Mouse (Mus musculus) right cerebral cortex, postnatal 10 days (tissue): ENCODE results near the gene Cysrt1.

Experiments
- DNase-seq, 2 experiments: peaks; one replicate each; pipeline ENCODE4 v3.0.0; 2021; ENCODE audit warnings: low spot score in 2 of 2

Gene Cysrt1

GRCm38 (mm10) chr2:25242101-25242506 lies at the start of gene Cysrt1, which contains the start of gene Rnf208:
Gene Cysrt1 (minus strand): TSS chr2:25242452.
Gene Rnf208 (plus strand): TSS chr2:25242255.
- peak; percentile 65 for DNase-seq

DNA sequence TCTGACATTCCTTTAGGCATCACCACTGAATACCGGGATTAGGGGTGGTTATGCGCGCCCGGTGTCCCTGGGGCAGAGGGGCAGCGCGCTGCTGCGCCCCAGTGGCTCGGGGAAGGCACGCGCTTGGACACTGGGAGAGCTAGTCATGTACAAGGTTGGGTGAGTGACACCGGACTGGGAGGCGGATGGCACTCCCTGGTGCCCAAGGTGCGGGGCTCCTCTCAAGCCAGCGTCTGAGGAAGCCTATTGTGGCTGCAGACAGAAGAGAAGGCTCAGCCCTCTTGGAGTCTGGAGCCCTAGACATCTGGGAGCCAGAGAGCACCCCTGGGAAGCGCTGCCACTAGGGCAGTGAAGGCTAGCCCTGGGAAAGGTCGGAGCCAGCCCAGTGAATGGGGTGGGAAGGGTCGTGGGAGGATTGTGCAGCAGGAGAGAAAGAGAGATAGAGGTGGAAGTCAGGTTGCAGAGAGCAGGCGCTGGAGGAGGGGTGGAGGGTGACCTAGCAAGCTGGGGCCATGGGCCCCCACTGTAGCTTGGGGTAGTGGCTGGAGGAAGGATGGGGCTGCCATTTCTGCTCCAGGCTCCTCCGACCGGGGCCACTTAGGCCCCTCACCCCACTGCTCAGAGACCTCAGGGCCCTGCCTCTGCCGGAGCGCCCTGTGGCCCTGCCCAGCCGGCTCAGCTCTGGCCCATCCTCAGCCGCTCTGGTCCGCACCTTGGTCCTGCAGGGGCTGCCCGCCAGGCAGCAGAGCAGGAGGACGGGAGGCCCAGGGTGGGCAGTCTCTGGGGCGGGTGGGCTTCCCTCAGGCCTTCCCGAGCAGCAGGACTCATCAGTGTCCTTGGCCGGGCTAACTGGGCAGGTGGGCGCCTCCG lies 49.2 kb upstream of the Cysrt1 start:
- DNase-seq: no peak

GRCm38 (mm10) chr2:25290816-25291130 lies 48.5 kb upstream of the Cysrt1 start:
- peak; percentile 76 to 82 for DNase-seq

GRCm38 (mm10) chr2:25290101-25290815 lies 48.0 kb upstream of the Cysrt1 start:
- peak; percentile 78 to 81 for DNase-seq

DNA sequence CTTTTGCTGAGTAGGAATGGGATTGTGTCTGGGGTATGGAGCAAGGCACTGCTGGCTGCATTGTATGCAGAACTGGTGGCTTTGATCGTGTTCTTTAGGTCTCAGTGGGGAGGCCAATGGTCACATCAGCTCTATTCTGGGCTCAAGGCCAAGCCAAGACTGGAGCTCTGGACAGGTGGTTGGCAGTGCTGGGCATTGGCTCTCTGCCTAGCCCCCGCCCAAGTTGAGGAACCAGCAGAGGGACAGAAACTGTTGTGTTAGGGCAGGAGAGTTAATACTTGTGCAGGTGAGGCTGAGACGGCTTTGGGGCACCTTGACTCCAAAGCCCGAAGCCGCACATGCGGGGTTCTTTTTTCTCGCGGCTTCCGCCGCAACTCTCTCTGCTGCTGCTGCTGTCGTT lies 47.4 kb upstream of the Cysrt1 start, which contains the start of gene Lrrc26:
Gene Lrrc26 (plus strand): TSS at position 265 of the 400 bp plus-strand sequence.
- DNase-seq: peak in 1 of 2 experiments; percentile 74

DNA sequence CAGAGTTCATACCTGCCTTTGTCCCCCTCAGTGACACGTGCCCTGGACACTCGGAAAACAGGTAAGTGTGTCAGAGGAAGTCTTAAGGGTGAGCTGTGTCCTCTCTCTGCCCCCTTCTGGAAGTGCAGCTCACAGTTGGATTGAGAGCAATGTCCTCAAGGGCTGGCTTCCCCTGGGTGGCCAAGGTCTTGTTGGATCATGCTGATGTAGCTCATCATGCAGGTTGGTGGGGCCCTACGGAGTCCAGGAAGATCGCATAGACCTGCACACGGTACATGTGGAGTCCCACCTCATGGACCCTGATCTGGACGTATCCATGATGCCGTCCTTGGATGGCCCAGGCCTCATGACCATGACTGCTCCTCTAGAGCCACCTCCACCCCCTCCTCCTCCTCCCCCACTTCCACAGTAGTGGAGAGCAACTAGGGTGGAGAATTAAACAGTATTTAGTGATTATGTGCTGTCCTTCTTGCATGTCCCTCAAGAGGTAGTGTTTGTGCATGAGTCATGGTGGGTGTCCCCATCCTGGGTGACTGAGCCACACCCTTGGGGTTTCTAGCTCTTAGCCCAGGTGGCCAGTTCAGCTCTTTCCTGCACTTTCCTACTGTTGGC lies 46.6 kb upstream of the Cysrt1 start:
- DNase-seq: no peak

DNA sequence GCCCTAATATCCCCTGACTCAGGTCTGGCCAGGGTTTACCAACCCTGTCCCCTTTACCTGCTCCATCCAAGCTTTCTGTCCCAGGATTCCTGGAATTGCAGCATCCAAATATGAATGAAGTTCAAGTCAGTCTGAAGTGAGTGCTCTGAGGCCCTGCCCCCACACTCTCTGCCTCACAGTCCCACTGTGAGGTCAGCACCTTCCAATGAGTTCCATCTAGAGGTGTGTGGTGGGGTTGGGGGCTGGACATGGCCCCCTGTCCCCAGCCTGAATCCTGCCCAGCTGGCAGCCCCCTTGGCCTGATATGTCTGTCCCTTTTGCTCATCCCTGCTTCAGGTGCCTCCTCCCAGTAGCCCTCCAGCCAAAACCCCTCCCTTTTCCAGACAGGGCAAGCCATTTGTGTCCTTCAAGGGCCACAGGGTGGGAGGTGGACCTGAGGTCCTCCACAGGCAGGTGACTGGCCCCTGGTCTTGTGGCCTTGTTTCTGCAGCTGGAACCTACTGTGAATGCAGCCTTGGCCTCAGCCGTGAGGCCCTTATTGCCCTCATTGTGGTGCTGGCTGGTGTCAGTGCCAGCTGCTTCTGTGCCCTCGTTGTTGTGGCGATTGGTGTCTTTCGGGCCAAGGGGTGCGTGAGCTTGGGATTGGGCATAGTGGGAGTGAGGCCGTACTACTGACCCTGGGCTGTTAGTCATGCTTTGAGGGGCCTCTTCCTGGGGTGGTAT lies 45.8 kb upstream of the Cysrt1 start, which contains the start of gene Tmem210:
Gene Tmem210 (plus strand): TSS at position 219 of the 723 bp plus-strand sequence.
- no peak for DNase-seq

DNA sequence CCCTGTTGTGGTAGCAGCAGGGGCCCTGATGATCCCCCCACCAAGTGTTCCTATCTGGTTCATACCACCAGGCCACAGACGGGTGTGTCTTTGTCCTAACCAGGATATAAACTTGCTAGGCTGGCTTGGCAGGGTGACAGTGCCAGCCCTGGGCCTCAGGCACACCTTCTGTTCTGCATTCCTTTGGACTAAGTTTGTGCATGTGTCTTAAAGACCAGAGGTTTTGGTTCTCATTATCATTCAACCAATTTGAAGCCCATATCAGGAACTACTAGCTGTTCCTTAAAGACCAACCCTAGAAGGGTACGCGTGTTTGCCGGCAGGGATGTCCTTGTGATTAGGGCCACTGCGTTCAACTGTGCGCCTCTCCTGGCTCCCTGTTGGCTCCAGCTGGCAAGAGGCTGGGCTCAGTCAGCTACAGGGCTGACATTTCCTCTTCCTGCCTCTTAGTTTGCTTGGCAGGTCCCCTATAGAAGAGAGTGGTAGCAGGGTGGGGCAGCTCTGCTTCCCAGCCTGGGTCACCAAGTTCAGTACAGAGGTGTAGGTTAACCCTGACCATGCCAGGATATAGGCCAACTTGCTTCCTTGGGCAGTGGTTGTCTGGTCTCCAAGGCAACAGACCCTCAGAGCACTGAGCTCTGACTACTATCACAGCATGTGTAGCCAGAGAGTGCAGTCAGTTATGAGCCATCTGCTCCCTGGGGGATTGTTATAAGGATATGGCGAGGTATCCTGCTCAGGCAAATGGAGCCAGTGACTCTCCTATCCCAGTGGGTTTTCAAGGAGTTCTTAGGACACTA lies 44.8 kb upstream of the Cysrt1 start:
- DNase-seq: peak in 1 of 2 experiments; percentile 69

GRCm38 (mm10) chr2:25286314-25286713 lies 44.1 kb upstream of the Cysrt1 start:
- DNase-seq: no peak

- no peak for DNase-seq
Observed at GRCm38 (mm10) chr2:25285551-25285950, 43.3 kb upstream of the Cysrt1 start.

DNA sequence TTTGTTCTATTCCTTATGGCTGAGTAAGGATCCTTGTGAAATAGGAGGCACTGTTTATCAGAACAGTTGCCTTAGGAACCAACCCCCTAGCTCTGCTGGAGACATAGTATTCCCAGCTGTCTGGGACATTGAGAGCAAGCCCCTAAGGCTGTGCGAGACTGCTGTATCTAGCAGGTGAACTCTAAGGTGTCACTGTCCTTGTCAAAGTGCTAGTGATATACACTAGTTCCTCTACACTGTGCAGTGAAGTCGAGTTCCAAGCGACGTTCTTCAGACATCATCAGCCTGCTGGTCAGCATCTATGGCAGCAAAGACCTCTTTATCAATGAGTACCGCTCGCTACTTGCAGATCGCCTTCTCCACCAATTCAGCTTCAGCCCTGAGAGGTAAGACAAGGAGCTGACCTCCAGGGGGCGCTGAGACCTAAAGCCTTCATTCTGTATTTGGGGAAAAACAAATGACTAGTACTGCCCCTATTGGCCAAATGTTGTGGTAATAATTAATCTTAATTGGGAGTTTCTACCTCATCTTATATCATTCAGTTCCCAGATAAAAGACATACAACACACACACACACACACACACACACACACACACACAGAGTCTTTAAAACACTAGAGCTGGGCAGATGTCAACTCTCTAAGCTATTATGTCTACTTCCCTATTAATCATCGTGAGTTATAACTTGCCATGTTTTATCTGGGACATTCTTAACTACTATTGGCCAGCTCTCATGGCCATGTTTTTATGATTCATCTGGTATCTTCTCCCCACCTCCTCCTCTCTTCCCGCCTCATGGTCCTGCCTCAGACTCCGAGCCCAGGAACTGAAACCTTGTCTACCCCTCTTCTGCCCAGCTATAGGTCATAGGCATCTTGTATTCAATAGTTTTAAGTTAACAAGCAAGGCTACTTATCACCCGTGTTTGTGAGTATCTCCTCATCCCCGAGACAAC lies 37.0 kb upstream of the Cysrt1 start:
- peak; percentile 72 to 86 for DNase-seq

DNA sequence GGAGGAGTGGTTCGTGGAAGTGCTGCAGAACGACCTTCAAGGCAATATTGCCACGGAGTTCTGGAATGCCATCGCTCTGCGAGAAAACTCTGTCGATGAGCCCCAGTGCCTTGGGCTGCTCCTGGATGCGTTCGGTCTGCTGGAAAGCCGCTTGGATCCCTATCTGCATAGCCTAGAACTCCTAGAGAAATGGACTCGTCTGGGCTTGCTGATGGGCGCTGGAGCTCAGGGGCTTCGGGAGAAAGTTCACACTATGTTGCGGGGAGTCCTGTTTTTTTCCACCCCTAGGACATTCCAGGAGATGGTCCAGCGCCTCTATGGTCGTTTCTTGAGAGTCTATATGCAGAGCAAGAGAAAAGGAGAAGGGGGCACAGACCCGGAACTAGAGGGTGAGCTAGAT lies 30.8 kb upstream of the Cysrt1 start:
- no peak for DNase-seq

GRCm38 (mm10) chr2:25272515-25272914 lies 30.3 kb upstream of the Cysrt1 start:
- DNase-seq: peak in 1 of 2 experiments; percentile 37

DNA sequence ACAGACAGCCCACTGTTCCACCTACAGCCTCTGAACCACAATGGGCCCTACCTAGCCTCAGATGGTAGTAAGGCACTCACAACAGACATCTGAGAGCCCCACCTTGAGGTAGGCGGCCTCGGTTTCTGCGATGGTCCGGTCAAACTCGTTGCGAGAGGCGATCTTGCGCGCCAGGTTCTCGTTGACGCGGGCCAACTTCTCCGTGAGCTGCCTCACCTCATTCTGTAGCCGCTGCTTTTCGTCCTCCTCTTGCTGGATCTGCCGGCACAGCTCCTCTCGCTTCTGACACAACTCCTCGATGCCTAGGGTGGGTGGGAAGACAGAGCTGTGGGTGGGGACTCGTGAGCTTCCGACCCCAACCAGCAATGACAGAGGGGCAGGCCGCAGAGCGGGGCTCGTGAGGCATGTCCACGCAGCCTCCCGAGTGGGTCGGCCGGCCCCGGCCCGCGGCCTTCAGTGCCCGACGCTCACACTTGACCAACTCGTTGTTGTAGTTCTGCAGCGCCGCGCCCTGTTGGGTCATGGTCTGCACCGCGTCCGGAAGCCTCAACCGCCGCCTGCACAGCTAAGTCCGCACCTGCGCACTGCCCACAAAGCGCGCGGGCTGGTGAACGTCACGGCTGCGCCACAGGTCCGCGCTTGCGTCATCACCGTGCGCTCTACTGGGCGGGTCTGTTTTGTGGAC lies 29.7 kb upstream of the Cysrt1 start, which contains the start of the genes Ssna1 and Anapc2:
Gene Ssna1 (minus strand): TSS at position 612 of the 685 bp plus-strand sequence.
Gene Anapc2 (plus strand): TSS at position 652 of the 685 bp plus-strand sequence.
- DNase-seq: peak; percentile 98 to 99

- DNase-seq: no peak
Observed at GRCm38 (mm10) chr2:25267746-25268309, 25.6 kb upstream of the Cysrt1 start.

DNA sequence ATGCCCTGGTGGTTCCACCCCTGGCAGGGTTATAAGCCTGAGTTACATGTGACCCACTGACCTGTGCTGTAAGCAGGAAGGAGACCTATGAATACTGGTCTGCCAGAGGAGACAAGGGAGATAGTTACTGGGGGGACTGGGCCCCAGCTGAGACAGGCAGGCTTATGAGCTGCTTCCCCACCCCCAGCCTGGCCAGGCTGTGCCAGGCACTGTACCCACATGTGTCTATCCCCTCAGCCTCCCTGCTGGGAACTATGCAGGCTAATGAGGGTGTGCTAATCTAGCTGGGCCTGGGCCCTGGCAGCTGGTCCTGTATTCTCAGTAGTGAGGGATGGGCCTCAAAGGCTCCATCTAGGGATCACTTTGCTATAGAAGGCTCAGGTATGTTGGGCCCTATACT lies 25.0 kb upstream of the Cysrt1 start:
- no peak for DNase-seq

DNA sequence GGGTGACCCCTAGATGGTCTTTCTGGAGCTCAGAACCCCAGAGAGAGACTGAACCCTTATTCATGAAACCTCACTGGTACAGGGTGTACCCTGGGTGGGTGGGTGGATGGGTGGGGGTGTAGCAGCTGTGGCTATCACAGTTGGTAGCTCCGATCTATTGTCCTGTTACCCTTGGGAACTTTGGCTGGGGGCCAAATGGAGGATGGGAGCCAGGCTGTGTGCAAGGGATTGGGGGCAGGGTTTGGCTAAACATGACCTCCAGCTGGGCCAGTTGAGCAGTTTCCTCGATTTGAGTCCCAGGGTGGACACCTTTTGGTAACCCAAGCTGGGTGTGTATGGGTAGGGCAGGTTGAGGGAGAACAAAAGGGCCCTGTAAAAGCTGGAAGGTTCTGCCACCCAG lies 24.5 kb upstream of the Cysrt1 start:
- peak in 1 of 2 experiments; percentile 60 for DNase-seq

- DNase-seq: no peak
Observed at GRCm38 (mm10) chr2:25265897-25266656, 23.8 kb upstream of the Cysrt1 start.
